Mouse (Mus musculus): ENCODE results near the gene Sel1l. TPM values are rescaled to one million over a fixed set of nuclear protein-coding genes. Genes with fewer than 3 reads are reported as not detected.

The Sel1l gene
- polyA plus RNA-seq, 1 experiment from 2014 or later: 67.1 TPM

DNA sequence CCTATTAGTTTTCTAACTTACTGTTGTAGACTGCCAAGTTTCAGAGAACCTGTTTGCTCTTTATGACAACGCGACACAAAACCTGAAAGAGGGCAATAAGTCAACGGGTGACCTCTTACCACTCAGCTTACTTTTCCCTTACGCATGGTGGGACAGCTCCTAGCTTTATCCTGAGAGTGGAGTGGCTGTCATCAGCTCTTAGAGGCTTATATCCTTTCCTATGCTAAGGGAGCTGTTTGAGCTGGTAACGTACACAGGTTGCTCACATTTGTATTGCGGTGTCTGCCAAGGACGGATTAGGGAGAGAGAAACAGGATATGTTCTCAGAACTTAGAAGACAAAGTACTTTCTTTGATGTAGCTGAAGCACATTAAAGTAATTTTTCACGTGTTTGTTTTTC, 5.4 kb upstream of the Sel1l start:
- 62% methylated on average over 8 of the region's 8 CpGs for WGBS
- no peak overlapping the region for H3K4me2 ChIP-seq
- no peaks in the 10 kb centered on the region for H3K9me3 ChIP-seq (ENCODE audit: control insufficient read depth, low read length)
- H3K9ac ChIP-seq (ENCODE audit: low read depth, low read length): no peak overlapping the region
- H3K36me3 ChIP-seq (ENCODE audit: control insufficient read depth, insufficient read depth, low read length): no peaks in the 10 kb centered on the region
- no peak overlapping the region for H3K4me3 ChIP-seq (ENCODE audit: low read depth, low read length)
- no peaks in the 10 kb centered on the region for H3K4me1 ChIP-seq (replicated peaks; ENCODE audit: control insufficient read depth, insufficient read depth, low read length)
- H3K27ac ChIP-seq (ENCODE audit: low read depth, low read length): no peak overlapping the region
- no peaks in the 10 kb centered on the region for H3K27me3 ChIP-seq (replicated peaks; ENCODE audit: control insufficient read depth, insufficient read depth, low read length)
- no peak for DNase-seq (ENCODE audit: low spot score)
- ATAC-seq (replicated peaks; ENCODE audit: low FRiP score): no peak

DNA sequence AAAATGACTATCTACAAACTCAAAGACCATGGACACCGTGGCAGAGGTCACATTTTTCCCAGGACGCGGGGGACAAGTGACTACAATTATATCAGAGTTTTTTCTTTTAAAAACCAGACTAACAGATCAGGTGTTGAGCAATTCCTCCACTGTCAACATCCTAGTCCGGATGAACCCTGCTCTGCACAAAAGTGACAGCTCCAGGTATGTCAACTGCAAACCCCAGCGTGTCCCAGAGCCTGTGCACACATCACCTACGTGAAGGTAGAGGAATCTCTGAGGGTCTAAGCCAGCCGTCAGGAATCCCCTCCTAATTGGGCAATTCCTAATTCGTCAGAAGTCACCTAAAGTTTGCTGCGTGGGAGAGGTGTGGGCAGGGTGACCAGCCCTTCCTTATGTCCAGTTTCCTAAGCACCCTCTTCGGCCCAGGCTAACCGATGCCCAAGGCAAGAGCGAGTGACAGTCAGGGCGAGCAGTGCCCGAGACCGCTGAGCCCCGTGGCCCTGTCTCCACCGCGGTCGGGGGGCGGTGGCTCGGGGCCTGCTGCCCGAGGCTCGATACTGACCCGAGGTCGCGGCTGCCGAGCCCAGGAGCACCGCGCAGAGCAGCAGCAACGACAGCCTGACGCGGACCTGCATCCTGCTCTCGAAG, 438 bp downstream of the Sel1l start:
- Histone ChIP-seq H3K4me1 (replicated peaks; ENCODE audit: control insufficient read depth, insufficient read depth, low read length) (peaks cover 8% of the 10 kb centered on the region; the same call in 1 of the 2 replicates), H3K9me3 (ENCODE audit: control insufficient read depth, low read length) (no peaks in the 10 kb centered on the region), H3K36me3 (ENCODE audit: control insufficient read depth, insufficient read depth, low read length) (no peaks in the 10 kb centered on the region), H3K27ac (ENCODE audit: low read depth, low read length) (peak overlapping the region; percentile 60), H3K4me3 (ENCODE audit: low read depth, low read length) (peak overlapping the region; percentile 80), H3K27me3 (replicated peaks; ENCODE audit: control insufficient read depth, insufficient read depth, low read length) (no peaks in the 10 kb centered on the region), H3K4me2 (peak overlapping the region; percentile 88), H3K9ac (ENCODE audit: low read depth, low read length) (peak overlapping the region; percentile 85)
- ATAC-seq (replicated peaks; ENCODE audit: low FRiP score) (peak; percentile 60), DNase-seq (ENCODE audit: low spot score) (no peak)
- WGBS: 3% methylated on average over 33 of the region's 33 CpGs

- H3K4me2 ChIP-seq: no peak overlapping the region
- H3K4me1 ChIP-seq (replicated peaks; ENCODE audit: control insufficient read depth, insufficient read depth, low read length): peaks cover 8% of the 10 kb centered on the region; the same call in 1 of the 2 replicates
- 85% methylated on average over 6 of the region's 6 CpGs for WGBS
- no peak for ATAC-seq (replicated peaks; ENCODE audit: low FRiP score)
- DNase-seq (ENCODE audit: low spot score): no peak
- no peaks in the 10 kb centered on the region for H3K9me3 ChIP-seq (ENCODE audit: control insufficient read depth, low read length)
- peaks cover 8% of the 10 kb centered on the region; the same call in 1 of the 2 replicates for H3K36me3 ChIP-seq (ENCODE audit: control insufficient read depth, insufficient read depth, low read length)
- no peak overlapping the region for H3K27ac ChIP-seq (ENCODE audit: low read depth, low read length)
- no peaks in the 10 kb centered on the region for H3K27me3 ChIP-seq (replicated peaks; ENCODE audit: control insufficient read depth, insufficient read depth, low read length)
- no peak overlapping the region for H3K4me3 ChIP-seq (ENCODE audit: low read depth, low read length)
- no peak overlapping the region for H3K9ac ChIP-seq (ENCODE audit: low read depth, low read length)
Observed at GRCm38 (mm10) chr12:91846038-91846437, 2.9 kb downstream of the Sel1l start.

DNA sequence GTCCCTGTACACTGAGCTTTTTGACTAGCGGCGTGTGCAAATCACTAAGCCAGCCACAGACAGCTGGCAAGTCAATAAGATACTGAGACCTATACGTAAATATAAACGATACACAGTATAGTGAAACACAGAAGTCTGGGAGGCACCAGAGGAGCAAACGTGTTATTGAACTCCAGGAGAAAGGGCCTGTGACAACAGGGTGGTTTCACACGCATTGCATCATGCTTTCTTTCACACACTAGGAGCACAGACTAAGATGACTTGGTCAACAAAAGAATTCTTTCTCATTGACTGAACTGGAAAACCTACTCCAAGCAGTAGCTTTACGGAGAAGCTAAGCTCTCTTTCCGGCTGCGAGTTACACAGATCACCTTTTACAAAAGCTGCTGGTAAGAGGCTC, 3.6 kb downstream of the Sel1l start:
- H3K27ac ChIP-seq (ENCODE audit: low read depth, low read length): no peak overlapping the region
- no peaks in the 10 kb centered on the region for H3K9me3 ChIP-seq (ENCODE audit: control insufficient read depth, low read length)
- H3K27me3 ChIP-seq (replicated peaks; ENCODE audit: control insufficient read depth, insufficient read depth, low read length): no peaks in the 10 kb centered on the region
- DNase-seq (ENCODE audit: low spot score) (no peak), ATAC-seq (replicated peaks; ENCODE audit: low FRiP score) (no peak)
- H3K9ac ChIP-seq (ENCODE audit: low read depth, low read length): no peak overlapping the region
- 89% methylated on average over 9 of the region's 9 CpGs for WGBS
- no peak overlapping the region for H3K4me2 ChIP-seq
- H3K4me1 ChIP-seq (replicated peaks; ENCODE audit: control insufficient read depth, insufficient read depth, low read length): peaks cover 8% of the 10 kb centered on the region; the same call in 1 of the 2 replicates
- no peak overlapping the region for H3K4me3 ChIP-seq (ENCODE audit: low read depth, low read length)
- H3K36me3 ChIP-seq (ENCODE audit: control insufficient read depth, insufficient read depth, low read length): peaks cover 13% of the 10 kb centered on the region

- Histone ChIP-seq H3K9me3 (ENCODE audit: control insufficient read depth, low read length) (no peaks in the 10 kb centered on the region), H3K4me1 (replicated peaks; ENCODE audit: control insufficient read depth, insufficient read depth, low read length) (peaks cover 8% of the 10 kb centered on the region; the same call in 1 of the 2 replicates), H3K36me3 (ENCODE audit: control insufficient read depth, insufficient read depth, low read length) (peaks cover 17% of the 10 kb centered on the region), H3K4me3 (ENCODE audit: low read depth, low read length) (no peak overlapping the region), H3K27ac (ENCODE audit: low read depth, low read length) (no peak overlapping the region), H3K27me3 (replicated peaks; ENCODE audit: control insufficient read depth, insufficient read depth, low read length) (no peaks in the 10 kb centered on the region), H3K4me2 (no peak overlapping the region), H3K9ac (ENCODE audit: low read depth, low read length) (no peak overlapping the region)
- no peak for ATAC-seq (replicated peaks; ENCODE audit: low FRiP score)
- no peak for DNase-seq (ENCODE audit: low spot score)
- 75% methylated on average over 4 of the region's 4 CpGs for WGBS
Observed at GRCm38 (mm10) chr12:91844542-91844941, 4.4 kb downstream of the Sel1l start.

- H3K27ac ChIP-seq (ENCODE audit: low read depth, low read length): no peak overlapping the region
- H3K9ac ChIP-seq (ENCODE audit: low read depth, low read length): no peak overlapping the region
- 95% methylated on average over 13 of the region's 13 CpGs for WGBS
- H3K36me3 ChIP-seq (ENCODE audit: control insufficient read depth, insufficient read depth, low read length): peaks cover 21% of the 10 kb centered on the region
- no peaks in the 10 kb centered on the region for H3K27me3 ChIP-seq (replicated peaks; ENCODE audit: control insufficient read depth, insufficient read depth, low read length)
- H3K4me1 ChIP-seq (replicated peaks; ENCODE audit: control insufficient read depth, insufficient read depth, low read length): peaks cover 8% of the 10 kb centered on the region; the same call in 1 of the 2 replicates
- ATAC-seq (replicated peaks; ENCODE audit: low FRiP score): no peak
- no peak overlapping the region for H3K4me2 ChIP-seq
- no peak overlapping the region for H3K4me3 ChIP-seq (ENCODE audit: low read depth, low read length)
- DNase-seq (ENCODE audit: low spot score): no peak
- H3K9me3 ChIP-seq (ENCODE audit: control insufficient read depth, low read length): no peaks in the 10 kb centered on the region
Observed at GRCm38 (mm10) chr12:91843888-91844287, 5.1 kb downstream of the Sel1l start.

DNA sequence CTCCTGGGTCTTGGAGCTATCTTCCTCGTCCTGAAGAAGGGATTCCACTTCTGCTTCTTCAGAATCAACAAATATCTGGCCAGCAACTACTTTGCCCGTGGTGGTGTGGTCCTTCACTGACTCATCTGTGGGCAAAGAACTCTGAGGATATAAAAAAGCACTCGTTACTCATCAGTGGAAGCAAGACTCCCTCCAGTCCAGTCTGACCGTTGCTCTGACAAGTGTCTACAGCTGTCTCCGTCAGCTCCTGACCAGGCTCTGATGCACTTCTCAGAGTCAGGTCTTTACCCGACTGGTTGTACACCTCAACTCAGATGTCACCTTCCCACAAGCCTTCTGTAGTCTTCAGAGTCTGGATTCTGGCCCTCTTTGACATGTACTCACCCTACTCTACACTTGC, 7.2 kb downstream of the Sel1l start:
- Histone ChIP-seq H3K9me3 (ENCODE audit: control insufficient read depth, low read length) (no peaks in the 10 kb centered on the region), H3K4me2 (no peak overlapping the region), H3K9ac (ENCODE audit: low read depth, low read length) (no peak overlapping the region), H3K4me1 (replicated peaks; ENCODE audit: control insufficient read depth, insufficient read depth, low read length) (no peaks in the 10 kb centered on the region), H3K36me3 (ENCODE audit: control insufficient read depth, insufficient read depth, low read length) (peaks cover 28% of the 10 kb centered on the region), H3K4me3 (ENCODE audit: low read depth, low read length) (no peak overlapping the region), H3K27ac (ENCODE audit: low read depth, low read length) (no peak overlapping the region), H3K27me3 (replicated peaks; ENCODE audit: control insufficient read depth, insufficient read depth, low read length) (no peaks in the 10 kb centered on the region)
- DNase-seq (ENCODE audit: low spot score) (no peak), ATAC-seq (replicated peaks; ENCODE audit: low FRiP score) (no peak)
- WGBS: 88% methylated on average over 6 of the region's 6 CpGs

DNA sequence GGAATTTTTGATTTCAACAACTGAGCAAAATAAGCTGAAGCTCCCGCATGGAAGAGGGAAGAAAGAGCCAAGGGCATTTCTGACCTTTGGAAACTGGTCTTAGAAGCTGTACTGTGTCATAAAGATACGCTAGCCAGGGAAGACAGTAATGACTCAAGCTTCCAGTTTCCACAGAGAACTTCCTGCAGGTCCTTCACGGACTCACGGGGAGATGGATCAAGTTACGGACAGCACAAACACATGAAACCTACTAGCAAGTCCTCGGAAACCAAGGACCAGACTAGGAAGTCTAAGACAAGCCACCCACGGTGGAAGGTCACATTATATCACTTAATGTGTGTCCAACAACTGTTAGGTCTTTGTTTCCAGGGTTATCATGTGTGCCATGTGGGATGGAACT, 10.7 kb downstream of the Sel1l start:
- Histone ChIP-seq H3K36me3 (ENCODE audit: control insufficient read depth, insufficient read depth, low read length) (peaks cover 41% of the 10 kb centered on the region), H3K4me3 (ENCODE audit: low read depth, low read length) (no peak overlapping the region), H3K4me1 (replicated peaks; ENCODE audit: control insufficient read depth, insufficient read depth, low read length) (no peaks in the 10 kb centered on the region), H3K27ac (ENCODE audit: low read depth, low read length) (no peak overlapping the region), H3K9me3 (ENCODE audit: control insufficient read depth, low read length) (no peaks in the 10 kb centered on the region), H3K4me2 (no peak overlapping the region), H3K27me3 (replicated peaks; ENCODE audit: control insufficient read depth, insufficient read depth, low read length) (no peaks in the 10 kb centered on the region), H3K9ac (ENCODE audit: low read depth, low read length) (no peak overlapping the region)
- DNase-seq (ENCODE audit: low spot score) (no peak), ATAC-seq (replicated peaks; ENCODE audit: low FRiP score) (no peak)
- 82% methylated on average over 7 of the region's 7 CpGs for WGBS

- H3K36me3 ChIP-seq (ENCODE audit: control insufficient read depth, insufficient read depth, low read length): peaks cover 44% of the 10 kb centered on the region
- ATAC-seq (replicated peaks; ENCODE audit: low FRiP score): no peak
Observed at GRCm38 (mm10) chr12:91837401-91838065, 11.4 kb downstream of the Sel1l start.

More at GRCm38 (mm10) chr12:91837401-91838065, 11.4 kb downstream of the Sel1l start:
- WGBS: 80% methylated on average over 7 of the region's 7 CpGs
- no peak overlapping the region for H3K9ac ChIP-seq (ENCODE audit: low read depth, low read length)
- H3K27me3 ChIP-seq (replicated peaks; ENCODE audit: control insufficient read depth, insufficient read depth, low read length): no peaks in the 10 kb centered on the region
- no peak overlapping the region for H3K27ac ChIP-seq (ENCODE audit: low read depth, low read length)
- H3K4me1 ChIP-seq (replicated peaks; ENCODE audit: control insufficient read depth, insufficient read depth, low read length): no peaks in the 10 kb centered on the region
- no peak for DNase-seq (ENCODE audit: low spot score)
- no peak overlapping the region for H3K4me3 ChIP-seq (ENCODE audit: low read depth, low read length)
- H3K4me2 ChIP-seq: no peak overlapping the region
- no peaks in the 10 kb centered on the region for H3K9me3 ChIP-seq (ENCODE audit: control insufficient read depth, low read length)

Data from liver, embryonic 11.5 days (tissue).